Mouse (Mus musculus) lung, postnatal 0 days (tissue): ENCODE results near the gene Chd6. TPM values are rescaled to one million over a fixed set of nuclear protein-coding genes. Genes with fewer than 3 reads are reported as not detected.

Experiments used
- ATAC-seq: fragments of 200-750 bp; cut with Nextera tagmentation; 2 replicates; pipeline ENCODE4 v1.8.0; 2017; ENCODE audit warnings: moderate library complexity
- DNase-seq: peaks from one replicate; pipeline ENCODE4 v3.0.0-alpha.2; 2016; ENCODE audit warnings: low spot score
- H3K27ac ChIP-seq: fragments of 300-500 bp; sonication (generic); 2 replicates; pipeline ENCODE4 v1.5.1; 2014; ENCODE audit warnings: antibody characterized with exemption, mild to moderate bottlenecking, low read length, mixed read lengths
- H3K27me3 ChIP-seq: fragments of 300-500 bp; sonication (generic); replicated peaks from 2 replicates; pipeline ENCODE4 v1.6.1; 2014; ENCODE audit warnings: low read length, mixed read lengths; ENCODE audit not compliant: insufficient read depth
- H3K36me3 ChIP-seq: fragments of 300-500 bp; sonication (generic); 2 replicates; pipeline ENCODE4 v1.6.1; 2014; ENCODE audit warnings: low read length, mixed read lengths; ENCODE audit not compliant: insufficient read depth
- H3K4me1 ChIP-seq: fragments of 300-500 bp; sonication (generic); 2 replicates; pipeline ENCODE4 v1.6.1; 2014; ENCODE audit warnings: antibody characterized with exemption, low read depth, low read length, mixed read lengths; ENCODE audit not compliant: insufficient read depth
- H3K4me2 ChIP-seq: fragments of 300-500 bp; sonication (generic); replicated peaks from 2 replicates; pipeline ENCODE4 v1.6.1; 2014; ENCODE audit warnings: low read depth, mild to moderate bottlenecking, low read length, moderate library complexity, mixed read lengths
- H3K4me3 ChIP-seq: fragments of 300-500 bp; sonication (generic); 2 replicates; pipeline ENCODE4 v1.5.1; 2014; ENCODE audit warnings: low read depth, low read length
- H3K9ac ChIP-seq: fragments of 300-500 bp; sonication (generic); replicated peaks from 2 replicates; pipeline ENCODE4 v1.6.1; 2014; ENCODE audit warnings: low read depth, mild to moderate bottlenecking
- H3K9me3 ChIP-seq: fragments of 300-500 bp; sonication (generic); 2 replicates; pipeline ENCODE4 v1.6.1; 2016; ENCODE audit warnings: low read length, mixed read lengths
- CTCF ChIP-seq: IDR thresholded peaks from 2 replicates; pipeline ENCODE4 v1.5.1; 2016; ENCODE audit warnings: antibody characterized with exemption, mild to moderate bottlenecking
- EP300 ChIP-seq: IDR thresholded peaks from 2 replicates; pipeline ENCODE4 v1.6.1; 2016; ENCODE audit warnings: antibody characterized with exemption, mild to moderate bottlenecking, control low read depth
- WGBS: fragments of 180-500 bp; shearing (Covaris S2); extraction: QIAGEN DNeasy Blood & Tissue Kit; methylation state at CpG from one replicate; pipeline ENCODE4 v1.1.7; 2014; 5-methylcytosine and 5-hydroxymethylcytosine counted together
- polyA plus RNA-seq: library from polyadenylated mRNA; unstranded; fragments of >200 nt; fragmentation: Nextera tagmentation; extraction: Ambion mirVana; gene quantifications from 2 replicates; pipeline ENCODE4 v1.2.1, GENCODE M21; 2015

Chd6 gene
- polyA plus RNA-seq = 21.8 and 22.2 TPM in 2 replicates

DNA sequence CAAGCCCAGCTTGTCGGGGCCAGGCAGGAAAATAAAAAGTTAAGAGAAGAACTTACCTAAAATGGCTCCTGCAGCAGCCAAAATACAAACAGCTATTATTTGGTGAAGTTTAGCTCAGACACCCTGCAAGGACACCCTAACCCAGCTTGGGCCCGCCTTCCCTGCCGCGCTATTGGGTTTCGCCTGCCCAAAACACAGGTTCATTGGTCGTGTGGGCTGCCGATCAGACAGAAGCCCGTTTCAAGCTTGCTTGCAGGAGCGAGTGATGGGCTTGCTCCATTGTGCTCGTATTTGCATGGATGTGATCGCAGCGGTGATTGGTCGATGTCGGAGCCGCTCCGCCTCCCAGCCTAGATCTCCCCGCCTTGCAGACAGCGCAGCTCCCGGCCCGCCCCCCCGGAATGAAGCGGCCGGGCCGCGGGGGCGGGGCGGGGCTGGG, at the start of gene Chd6:
Chd6 (minus strand) TSS at position 143 of the 439 bp plus-strand sequence.
- peak; percentile 99 for ATAC-seq
- TF ChIP-seq CTCF (no peak), EP300 (no peak)
- Histone ChIP-seq H3K4me1 (no peaks in the 10 kb centered on the region; the same call in 1 of the 2 replicates), H3K36me3 (no peaks in the 10 kb centered on the region), H3K27ac (peak within 1 kb of the TSS; percentile 97), H3K27me3 (no peaks in the 10 kb centered on the region), H3K4me3 (peak within 1 kb of the TSS; percentile 98), H3K9ac (peak within 1 kb of the TSS; percentile 95), H3K9me3 (no peaks in the 10 kb centered on the region), H3K4me2 (peak within 1 kb of the TSS; percentile 91)
- DNase-seq = peak; percentile 99
- 0% methylated on average over 25 of the region's 27 CpGs for WGBS

GRCm38 (mm10) chr2:161150004-161150842, 41.3 kb upstream of the Chd6 start:
- H3K36me3 ChIP-seq = no peaks in the 10 kb centered on the region
- TF ChIP-seq EP300 (no peak), CTCF (no peak)
- no peaks in the 10 kb centered on the region for H3K9me3 ChIP-seq
- 68% methylated on average over 7 of the region's 7 CpGs for WGBS
- H3K4me2 ChIP-seq = no peak overlapping the region
- no peak overlapping the region for H3K27ac ChIP-seq
- H3K4me3 ChIP-seq = no peak overlapping the region
- H3K9ac ChIP-seq = no peak overlapping the region
- H3K4me1 ChIP-seq = no peaks in the 10 kb centered on the region
- no peak for ATAC-seq
- no peak for DNase-seq
- H3K27me3 ChIP-seq = no peaks in the 10 kb centered on the region

DNA sequence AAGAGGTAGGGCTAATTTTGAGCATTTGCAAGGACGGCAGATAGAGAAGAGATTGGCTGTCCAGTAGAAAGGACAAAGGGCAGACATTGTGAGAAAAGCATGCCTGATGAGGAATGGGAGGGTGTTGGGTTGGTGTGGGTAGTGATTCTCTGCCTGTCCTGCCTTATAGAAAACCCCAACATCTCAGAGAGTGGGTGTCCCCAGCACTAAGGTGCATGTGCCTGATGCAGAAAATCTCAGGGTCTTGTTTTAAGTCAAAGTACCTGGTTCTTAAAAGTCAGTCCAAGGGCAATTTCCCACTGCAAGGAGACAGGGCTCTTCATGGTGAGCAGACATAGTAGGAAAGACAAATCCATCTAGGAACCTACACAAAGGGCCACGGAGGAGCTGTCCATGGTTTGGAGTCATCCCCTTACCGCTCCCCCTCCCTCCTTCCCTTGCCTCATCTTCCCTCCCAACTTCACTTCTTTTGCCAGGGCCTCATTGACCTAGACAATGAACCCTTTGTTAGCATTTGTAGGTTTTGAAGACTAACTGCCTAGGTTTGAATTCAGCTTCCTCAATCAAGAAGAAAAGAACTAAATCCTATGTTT, 39.6 kb upstream of the Chd6 start:
- DNase-seq (no peak), ATAC-seq (no peak)
- Histone ChIP-seq H3K4me3 (no peak overlapping the region), H3K9ac (no peak overlapping the region), H3K27me3 (no peaks in the 10 kb centered on the region), H3K4me1 (no peaks in the 10 kb centered on the region), H3K9me3 (no peaks in the 10 kb centered on the region), H3K4me2 (no peak overlapping the region), H3K36me3 (no peaks in the 10 kb centered on the region), H3K27ac (no peak overlapping the region)
- TF ChIP-seq EP300 (no peak), CTCF (no peak)
- WGBS = 49% methylated on average over 3 of the region's 3 CpGs

DNA sequence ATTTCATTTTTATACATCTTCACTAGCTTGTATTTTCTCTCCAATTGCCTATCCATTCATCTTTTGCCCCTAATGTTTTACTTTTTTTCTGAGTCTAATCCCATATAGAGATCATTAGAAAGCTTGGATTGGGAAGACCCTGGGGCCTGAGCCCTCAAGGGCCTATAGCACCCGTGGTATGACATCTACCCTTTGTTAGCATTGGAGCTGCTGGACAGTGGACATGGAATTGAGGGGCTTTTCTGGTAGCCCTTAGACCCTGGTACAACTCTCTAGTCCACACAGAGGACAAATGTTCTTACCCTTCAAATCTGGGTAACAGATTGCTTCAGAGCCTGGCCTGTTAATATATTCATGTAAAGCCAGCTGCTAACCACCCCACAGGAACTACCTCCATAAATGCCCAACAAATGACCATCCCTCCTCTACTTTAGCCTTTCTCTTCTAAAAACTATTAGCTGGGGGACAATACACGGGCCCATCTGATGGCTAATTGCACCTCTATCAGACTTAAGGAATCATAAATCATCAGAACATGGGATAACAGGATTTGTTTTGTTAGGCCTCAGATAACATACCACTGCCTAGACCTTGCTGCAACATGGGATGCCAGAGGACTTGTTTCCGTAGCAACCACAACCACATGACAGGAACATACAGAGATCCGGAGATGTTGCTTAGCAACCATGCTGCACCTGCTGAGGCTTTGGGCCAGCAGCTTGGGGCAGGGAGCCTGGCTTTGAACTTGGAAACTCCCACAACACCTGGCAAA, 39.0 kb upstream of the Chd6 start:
- no peak overlapping the region for H3K4me2 ChIP-seq
- no peaks in the 10 kb centered on the region for H3K27me3 ChIP-seq
- no peaks in the 10 kb centered on the region for H3K4me1 ChIP-seq
- no peak overlapping the region for H3K4me3 ChIP-seq
- DNase-seq = peak; percentile 15
- no peak for ATAC-seq
- no peak overlapping the region for H3K9ac ChIP-seq
- TF ChIP-seq EP300 (no peak), CTCF (no peak)
- H3K27ac ChIP-seq = no peak overlapping the region
- H3K9me3 ChIP-seq = no peaks in the 10 kb centered on the region
- H3K36me3 ChIP-seq = no peaks in the 10 kb centered on the region
- WGBS = 50% methylated on average over 4 of the region's 4 CpGs

DNA sequence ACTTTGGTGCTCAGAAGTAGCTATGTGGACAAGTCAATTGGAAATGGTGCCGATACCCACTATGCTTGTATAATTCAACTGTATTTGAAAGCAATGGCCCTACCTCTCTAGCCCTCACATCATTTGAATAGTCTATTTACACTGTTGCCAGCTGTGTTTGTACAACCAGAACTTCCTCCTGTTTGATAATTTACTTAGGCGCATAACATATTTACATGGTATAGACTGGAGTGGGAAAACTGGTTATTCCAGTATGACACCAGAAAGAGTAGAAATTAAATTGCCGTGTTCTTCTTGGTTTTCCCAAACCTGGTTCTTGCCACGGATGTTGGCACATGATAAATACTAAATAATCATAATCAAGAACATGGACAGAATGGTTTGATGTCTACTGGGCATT, 35.9 kb upstream of the Chd6 start:
- Histone ChIP-seq H3K4me1 (no peaks in the 10 kb centered on the region), H3K36me3 (no peaks in the 10 kb centered on the region), H3K27me3 (no peaks in the 10 kb centered on the region), H3K9me3 (no peaks in the 10 kb centered on the region), H3K4me2 (no peak overlapping the region), H3K4me3 (no peak overlapping the region), H3K27ac (no peak overlapping the region), H3K9ac (no peak overlapping the region)
- TF ChIP-seq CTCF = no peak
- TF ChIP-seq EP300 = peak; percentile 82
- DNase-seq (peak; percentile 78), ATAC-seq (peak; percentile 90)
- 51% methylated on average over 4 of the region's 4 CpGs for WGBS
